Mouse (Mus musculus) left cerebral cortex, adult 2 months (tissue): ENCODE data around the gene Mif4gd. TPM values are rescaled to one million over a fixed set of nuclear protein-coding genes. Genes with fewer than 3 reads are reported as not detected.

Source experiments
- DNase-seq, 2 experiments: peaks; one replicate each; pipeline ENCODE4 v3.0.0; 2021 to 2022; ENCODE audit warnings: low spot score in 2 of 2, mixed read lengths in 1 of 2; ENCODE audit errors: extremely low spot score in 1 of 2
- H3K27ac ChIP-seq: fragments of 200-600 bp; 2 replicates; pipeline ENCODE4 v1.8.1; 2022
- H3K4me3 ChIP-seq: fragments of 200-600 bp; 2 replicates; pipeline ENCODE4 v1.8.1; 2022
- CTCF ChIP-seq: fragments of 200-600 bp; IDR thresholded peaks from 2 replicates; pipeline ENCODE4 v1.8.1; 2022; ENCODE audit warnings: antibody characterized with exemption, mild to moderate bottlenecking, moderate library complexity
- intact Hi-C: fragments of 180-260 bp; cut with DNase I; formaldehyde crosslinking; loops from one replicate; pipeline ENCODE4 v1.15.1; 2025
- total RNA-seq, 2 experiments: library from RNA; stranded (reverse); gene quantifications; 2 replicates each; pipeline ENCODE4 v1.2.3; 2021

The Mif4gd gene
- total RNA-seq, 2 experiments from 2014 or later: 15.6 to 16.0 TPM

DNA sequence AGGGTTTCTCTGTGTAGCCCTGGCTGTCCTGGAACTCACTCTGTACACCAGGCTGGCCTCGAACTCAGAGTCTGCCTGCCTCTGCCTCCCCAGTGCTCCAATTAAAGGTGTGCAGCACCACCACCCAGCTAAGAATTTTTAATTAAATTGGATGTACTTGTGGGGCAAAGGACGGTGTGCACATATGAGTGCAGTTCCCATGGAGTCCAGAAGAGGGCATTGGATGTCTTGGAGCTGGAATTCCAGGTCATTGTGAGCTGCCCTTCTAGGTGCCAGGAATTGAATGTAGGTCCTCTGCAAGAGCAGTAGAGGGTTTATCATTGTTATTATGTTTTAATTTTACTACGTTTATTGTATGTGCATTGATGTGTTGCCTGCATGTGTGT is 18.7 kb upstream of the Mif4gd start:
- Histone ChIP-seq H3K27ac (no peak overlapping the region), H3K4me3 (no peak overlapping the region)
- DNase-seq: no peak
- TF ChIP-seq CTCF: peak; percentile 73
- intact Hi-C loops: no loop called here

DNA sequence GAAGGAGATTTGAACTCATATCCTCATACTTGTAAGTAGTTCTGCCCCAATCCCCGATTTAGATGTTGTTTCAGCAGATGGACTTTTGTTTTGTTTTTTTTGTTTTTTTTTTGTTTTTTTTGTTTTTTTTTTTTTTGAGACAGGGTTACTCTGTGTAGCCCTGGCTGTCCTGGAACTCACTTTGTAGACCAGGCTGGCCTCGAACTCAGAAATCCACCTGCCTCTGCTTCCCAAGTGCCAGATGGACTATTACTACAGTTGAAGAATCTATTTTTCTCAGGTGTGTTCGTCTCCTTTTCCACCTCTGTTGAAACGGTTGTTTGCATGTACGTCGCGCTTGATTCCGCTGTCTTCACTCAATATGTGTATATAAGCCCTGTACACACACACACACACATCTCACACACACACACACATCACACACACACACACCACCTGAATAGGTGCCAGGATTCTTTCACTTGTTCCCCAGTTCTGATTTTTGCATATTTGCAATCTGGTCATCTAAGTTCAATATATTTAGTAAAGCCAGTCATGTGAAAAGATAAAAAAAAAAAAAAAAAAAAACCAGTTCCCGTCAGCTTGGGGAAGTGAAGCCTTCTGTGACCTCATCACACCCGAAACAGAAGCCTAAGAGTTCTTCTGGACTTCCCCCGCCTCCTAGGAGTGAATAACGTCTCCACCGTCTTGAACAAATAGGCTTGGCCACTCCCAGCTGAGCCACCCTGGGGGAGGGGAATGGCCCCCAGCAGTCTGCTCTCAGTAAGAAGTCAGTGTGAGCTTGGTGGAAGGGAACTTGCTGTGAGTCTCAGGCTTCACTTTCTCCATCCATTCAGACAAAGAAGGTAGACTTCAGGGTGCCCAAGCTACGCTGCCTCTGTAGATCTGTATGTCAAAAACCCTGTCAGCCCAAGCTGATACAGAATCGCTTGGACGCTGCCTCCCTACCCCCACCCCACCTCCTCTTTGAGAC is 18.0 kb upstream of the Mif4gd start:
- no peak for TF ChIP-seq CTCF
- no peak overlapping the region for H3K27ac ChIP-seq
- no peak overlapping the region for H3K4me3 ChIP-seq
- intact Hi-C loops: no loop called here
- DNase-seq: no peak

DNA sequence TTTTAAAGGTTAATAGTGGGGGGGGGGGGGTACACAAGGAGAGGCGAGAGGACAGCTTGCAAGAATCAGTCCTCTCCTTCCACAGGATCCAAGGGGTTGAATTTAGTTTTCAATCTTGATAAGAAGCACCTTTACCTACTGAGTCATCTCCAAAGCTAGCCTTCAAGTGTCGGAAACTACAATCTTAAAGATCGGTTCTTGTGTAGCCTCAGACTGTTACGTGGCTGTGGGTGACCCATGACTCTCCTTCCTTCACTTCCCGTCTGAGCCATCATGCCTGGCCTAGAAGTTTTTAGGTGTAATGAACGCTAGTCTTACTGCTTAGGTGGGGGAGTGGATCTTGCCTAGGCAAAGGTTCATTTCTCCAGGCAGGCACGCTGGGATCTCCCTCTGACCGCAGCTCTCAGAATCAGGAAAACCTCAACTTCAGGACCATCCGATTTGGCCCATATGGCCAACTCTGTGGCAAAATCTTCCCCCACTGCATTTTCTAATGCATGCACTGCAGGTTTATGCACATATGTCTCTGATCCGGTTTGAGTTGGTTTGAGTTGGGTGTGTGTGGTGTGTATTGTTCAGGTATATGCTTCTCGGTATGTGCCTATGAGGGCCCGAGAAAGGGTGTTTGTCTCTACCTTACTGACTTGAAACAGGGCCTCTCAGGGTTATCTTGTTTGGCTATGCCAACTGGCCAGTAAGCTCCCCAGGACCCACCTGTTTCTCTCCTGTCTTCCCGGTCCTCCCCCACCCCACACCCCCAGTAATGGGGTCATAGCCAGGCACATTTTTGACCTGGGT is 17.2 kb upstream of the Mif4gd start:
- DNase-seq: no peak
- no peak overlapping the region for H3K27ac ChIP-seq
- intact Hi-C loops: no loop called here
- no peak overlapping the region for H3K4me3 ChIP-seq
- TF ChIP-seq CTCF: no peak

DNA sequence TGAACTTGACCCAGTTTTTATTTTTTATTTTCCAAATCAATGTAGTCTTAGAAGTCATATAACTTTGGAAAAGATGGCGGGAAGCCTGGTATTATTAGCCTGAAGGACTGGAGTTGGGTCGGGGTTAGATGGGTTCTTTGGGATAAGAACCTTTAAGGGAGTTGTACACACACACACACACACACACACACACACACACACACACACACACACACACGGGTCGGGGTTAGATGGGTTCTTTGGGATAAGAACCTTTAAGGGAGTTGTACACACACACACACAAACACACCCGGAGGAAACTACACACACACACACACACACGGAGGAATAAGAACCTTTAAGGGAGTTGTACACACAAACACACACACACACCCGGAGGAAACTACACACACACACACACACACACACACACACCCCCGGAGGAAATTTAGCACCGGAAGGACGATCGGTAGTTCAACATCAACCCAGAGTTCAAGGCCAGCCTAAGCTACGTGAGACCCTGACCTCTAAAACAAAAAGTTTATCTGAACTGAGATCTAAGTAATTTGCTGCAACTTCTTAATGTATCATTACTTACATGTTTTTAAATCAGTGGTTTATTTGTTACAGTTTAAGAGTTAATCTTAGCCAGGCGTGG is 15.8 kb upstream of the Mif4gd start:
- peak overlapping the region; percentile 66 for H3K4me3 ChIP-seq
- peak overlapping the region; percentile 70 for H3K27ac ChIP-seq
- no peak for DNase-seq
- TF ChIP-seq CTCF: no peak
- intact Hi-C loops: no loop called here

DNA sequence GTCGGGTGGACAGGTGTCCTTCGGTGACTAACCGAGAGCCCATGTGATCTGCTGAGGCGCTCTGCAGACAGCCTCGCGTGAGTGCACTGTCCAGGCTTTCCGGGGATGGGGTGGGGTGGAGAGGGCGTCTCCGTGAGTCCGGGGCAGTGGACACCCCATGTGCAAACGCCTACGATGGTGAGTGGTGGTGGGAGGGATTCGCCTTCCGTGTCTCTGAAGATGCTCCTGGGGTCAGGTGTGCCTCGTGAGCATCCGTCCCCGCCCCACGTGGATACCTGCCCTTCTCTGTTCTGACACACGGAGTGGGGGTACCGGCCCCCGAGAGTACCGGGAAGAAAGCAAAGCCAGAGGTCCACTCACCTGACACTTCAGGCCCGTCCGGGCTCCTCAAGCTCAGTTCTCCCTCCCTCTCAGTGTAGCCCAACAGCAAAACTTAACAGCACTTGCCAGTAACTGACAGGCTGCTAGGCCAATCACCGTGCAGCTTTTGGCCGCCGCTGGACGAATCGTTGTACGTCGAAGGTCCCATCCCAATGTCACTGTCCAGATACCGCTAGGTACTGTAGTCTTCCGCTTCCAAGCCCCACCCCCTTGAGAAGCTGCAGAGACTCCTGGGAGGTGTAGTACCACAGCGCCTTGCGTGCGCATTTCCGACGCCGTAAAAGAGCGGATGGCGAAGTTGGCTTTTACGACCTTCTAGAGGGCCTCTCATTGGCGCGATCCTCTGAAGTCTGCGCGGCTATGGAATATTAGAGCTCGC is 15.1 kb upstream of the Mif4gd start, which contains the start of gene Slc25a19:
Slc25a19 (minus strand) TSS at position 591 of the 760 bp plus-strand sequence.
- peak; percentile 98 to 99 for DNase-seq
- intact Hi-C loops: no loop called here
- TF ChIP-seq CTCF: no peak; the same call in 1 of the 2 replicates
- Histone ChIP-seq H3K27ac (peak within 1 kb of the TSS; percentile 83), H3K4me3 (peak within 1 kb of the TSS; percentile 66)

DNA sequence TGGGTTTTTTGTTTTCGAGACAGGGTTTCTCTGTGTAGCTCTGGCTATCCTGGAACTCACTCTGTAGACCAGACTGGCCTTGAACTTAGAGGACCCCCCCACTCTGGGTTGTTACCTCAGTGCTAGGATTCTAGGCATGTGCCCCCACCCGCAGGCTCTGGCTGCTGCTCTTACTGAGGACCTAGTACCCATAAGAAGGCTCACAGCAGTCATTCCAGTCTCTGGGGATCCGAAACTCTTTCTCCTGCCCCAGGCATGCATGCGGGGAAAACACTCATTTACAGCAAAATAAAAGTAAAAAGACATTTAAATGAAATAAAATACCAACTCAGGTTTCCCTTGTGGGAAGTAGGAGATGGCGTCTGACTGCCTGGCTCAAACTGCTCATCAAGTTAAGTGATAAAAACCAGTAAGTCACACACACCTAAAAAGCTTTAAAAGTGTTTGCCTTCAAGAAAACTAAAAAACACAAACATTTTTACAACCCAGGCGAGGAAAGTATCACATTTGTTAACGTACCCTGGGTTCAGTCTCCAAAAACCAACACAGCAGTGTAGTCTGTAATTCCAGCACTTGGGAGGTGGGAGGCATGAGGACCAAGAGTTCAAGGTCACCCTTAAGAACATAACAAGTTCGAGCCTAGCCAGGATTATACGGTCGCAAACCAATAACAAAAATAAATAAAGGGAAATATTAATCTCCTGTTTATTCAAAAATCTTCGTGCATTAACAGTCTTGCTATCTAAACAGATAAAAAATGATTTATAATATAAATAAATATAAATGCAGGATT is 14.3 kb upstream of the Mif4gd start:
- Histone ChIP-seq H3K4me3 (peak overlapping the region; percentile 66), H3K27ac (peak overlapping the region; percentile 83; the same call in 1 of the 2 replicates)
- no peak for TF ChIP-seq CTCF
- intact Hi-C loops: no loop called here
- DNase-seq: no peak

DNA sequence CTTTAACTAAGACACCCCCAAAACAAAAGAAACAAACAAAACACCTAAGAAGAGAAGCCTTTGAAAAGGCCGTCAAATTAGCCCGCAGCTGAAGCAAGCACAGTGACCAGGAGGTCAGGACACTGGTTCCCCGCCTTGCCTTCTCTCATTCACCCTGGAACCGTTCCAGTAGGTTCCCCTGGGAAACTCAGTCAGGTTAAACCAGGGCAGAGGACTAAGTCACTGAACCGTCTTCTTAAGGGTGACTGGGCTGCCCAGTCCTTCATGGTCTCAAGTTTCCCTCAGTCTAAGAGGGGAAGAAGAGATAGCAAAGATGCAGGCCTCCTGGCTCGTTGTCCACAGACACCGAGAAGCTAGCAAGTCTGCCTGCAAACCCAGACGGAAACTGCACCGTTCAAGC is 13.1 kb upstream of the Mif4gd start:
- intact Hi-C loops: no loop called here
- no peak for DNase-seq
- H3K4me3 ChIP-seq: no peak overlapping the region
- H3K27ac ChIP-seq: no peak overlapping the region
- TF ChIP-seq CTCF: no peak

DNA sequence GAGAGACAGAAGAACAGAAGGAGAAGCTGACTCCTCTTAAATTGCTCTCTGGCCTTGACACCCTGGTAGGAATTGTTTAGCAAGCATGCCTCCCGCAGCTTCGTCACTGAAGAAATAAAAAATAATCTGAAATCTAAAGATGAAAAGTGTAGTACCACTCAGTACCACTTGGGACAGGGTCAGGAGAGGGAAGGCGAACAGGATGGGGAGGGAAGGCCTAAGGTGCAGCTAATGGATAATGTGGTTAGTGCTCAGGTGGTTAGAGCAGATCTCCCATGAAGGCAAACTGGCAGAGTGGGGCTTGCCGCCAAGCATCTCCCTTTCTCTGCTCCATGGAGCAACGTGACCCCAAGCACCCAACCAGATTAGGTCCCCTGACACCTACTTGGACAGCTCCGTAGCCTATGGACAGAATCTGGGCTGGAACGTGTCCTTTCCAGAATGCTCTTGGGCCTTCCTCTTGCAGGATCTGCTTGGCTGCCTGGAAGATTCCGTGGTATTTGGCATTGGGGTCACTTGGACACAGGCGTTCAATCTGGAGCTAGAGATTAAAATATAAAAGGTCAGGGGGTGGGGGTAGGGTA is 10.8 kb upstream of the Mif4gd start:
- Histone ChIP-seq H3K27ac (no peak overlapping the region), H3K4me3 (no peak overlapping the region)
- intact Hi-C loops: no loop called here
- no peak for DNase-seq
- TF ChIP-seq CTCF: peak; percentile 55

DNA sequence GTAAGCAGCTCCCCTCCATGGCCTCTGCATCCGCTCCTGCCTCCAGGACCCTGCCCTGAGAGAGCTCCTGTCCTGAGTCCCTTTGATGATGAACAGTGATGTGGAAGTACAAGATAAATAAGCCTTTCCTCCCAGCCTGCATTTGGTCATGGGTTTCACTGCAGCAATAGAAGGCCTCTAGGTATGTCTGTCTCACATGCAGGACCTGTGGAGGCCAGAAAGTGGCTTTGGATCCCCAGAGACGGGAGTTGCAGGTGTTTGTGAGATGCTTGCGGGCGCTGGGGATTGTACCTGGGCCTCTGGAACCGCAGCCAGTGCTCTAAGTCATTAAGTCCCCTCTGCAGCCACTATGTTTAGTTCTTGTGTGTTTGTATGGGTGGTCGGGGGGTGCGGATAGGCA is 7.2 kb upstream of the Mif4gd start:
- no peak for DNase-seq
- intact Hi-C loops: no loop called here
- TF ChIP-seq CTCF: no peak
- H3K27ac ChIP-seq: no peak overlapping the region
- no peak overlapping the region for H3K4me3 ChIP-seq
